Mouse (Mus musculus): Measurements from ENCODE around the gene Ccdc22.

- TF ChIP-seq CTCF (conservative IDR thresholded peaks at IDR 0.05; ENCODE audit: low read length) (no peak), POU5F1 (IDR thresholded peaks at IDR 0.05; ENCODE audit: borderline replicate concordance, low read length) (no peak), NANOG (IDR thresholded peaks at IDR 0.05; ENCODE audit: borderline replicate concordance, low read length) (no peak)
Observed at GRCm38 (mm10) chrX:7604879-7605574, at the start of gene Ccdc22.
